Mouse (Mus musculus) testis, postnatal 14 days (tissue): ENCODE measurements around the gene Rrp12.
"Not testable (repeated sequence)": the region's sequence is repeated elsewhere in the genome, so short reads cannot be mapped to it uniquely, and the experiment has no call there.

ENCODE experiments used
- DNase-seq: peaks from one replicate; pipeline ENCODE4 v3.0.0; 2021; ENCODE audit warnings: low spot score

The Rrp12 gene

DNA sequence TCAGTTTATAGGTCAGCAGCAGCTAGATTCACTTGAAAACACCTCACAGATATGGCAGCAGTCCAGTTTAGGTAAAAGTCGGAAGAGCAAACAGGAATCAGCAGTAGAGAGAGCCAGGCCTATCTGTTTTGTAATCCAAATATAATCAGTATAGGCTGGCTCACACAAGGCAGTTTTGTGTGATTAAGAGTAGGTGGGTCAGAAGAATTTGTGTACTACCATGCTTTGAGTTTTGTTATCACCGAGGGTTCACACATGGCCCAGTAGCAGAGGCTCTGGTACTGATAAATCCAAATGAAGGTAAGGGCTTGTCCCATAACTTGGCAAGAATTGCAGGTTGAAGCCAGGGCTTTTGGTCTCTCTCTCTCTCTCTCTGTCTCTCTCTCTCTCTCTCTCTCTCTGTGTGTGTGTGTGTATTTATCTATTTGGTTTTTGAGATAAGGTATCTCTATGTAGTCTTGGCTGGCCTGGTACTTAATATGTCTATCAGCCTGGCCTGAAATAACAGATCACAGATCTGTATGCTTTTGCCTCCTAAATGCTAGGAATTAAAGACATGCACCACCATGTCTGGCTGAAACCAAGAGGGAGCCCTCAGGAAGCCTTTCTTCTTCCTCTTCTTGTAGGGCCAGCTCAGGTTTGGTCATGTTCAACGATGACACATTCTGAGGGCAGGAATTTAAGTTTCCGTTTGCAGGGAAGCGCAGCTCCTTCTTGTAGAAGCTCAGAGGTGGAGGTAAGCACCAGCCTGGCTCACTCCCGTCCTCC is 10.5 kb upstream of the Rrp12 start:
- no peak for DNase-seq

DNA sequence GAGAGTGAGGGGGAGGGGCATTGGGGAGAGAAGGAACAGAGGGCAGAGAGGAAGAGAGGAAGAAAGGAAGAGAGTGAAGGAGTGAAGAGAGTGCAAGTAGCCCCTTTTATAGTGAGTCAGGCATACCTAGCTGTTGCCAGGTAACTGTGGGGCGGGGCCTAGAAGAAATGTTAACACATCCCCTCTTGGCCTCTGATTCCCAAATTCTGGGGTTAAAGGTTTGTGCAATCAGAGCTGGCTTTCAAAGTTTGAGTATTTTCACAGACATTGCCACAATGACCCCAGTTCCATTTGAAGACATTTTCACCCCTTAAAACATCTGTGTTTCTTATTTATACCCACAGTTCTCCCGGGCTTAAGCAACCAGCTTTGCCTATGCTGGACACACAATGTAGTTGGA is 9.3 kb upstream of the Rrp12 start:
- DNase-seq = no peak

DNA sequence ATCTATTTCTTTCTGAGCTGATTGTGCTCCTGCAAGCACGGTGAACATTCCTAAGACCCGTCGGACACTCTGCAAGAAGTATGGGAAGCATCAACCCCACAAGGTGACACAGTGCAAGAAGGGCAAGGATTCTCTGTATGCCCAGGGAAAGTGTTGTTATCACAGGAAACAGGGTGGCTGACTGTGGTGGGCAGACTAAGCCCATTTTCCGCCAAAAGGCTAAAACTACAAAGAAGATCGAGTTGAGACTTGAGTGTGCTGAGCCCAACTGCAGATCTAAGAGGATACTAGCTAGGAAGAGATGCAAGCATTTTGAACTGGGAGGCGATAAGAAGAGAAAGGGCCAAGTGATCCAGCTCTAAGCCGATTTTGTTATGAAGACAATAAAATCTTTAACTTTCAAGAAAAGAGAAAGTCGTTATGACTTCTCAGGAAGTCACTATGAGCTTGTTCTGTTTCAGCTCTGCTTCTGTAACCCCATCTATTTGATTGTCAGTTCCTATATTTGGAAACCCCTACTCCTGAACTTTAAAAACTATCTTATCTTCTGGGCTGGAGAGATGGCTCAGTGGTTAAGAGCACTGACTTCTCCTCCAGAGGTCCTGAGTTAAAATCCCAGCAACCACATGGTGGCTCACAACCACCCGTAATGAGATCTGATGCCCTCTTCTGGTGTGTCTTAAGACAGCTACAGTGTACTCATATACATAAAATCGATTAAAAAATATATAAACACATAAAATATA is 7.0 kb upstream of the Rrp12 start:
- no peak for DNase-seq

DNA sequence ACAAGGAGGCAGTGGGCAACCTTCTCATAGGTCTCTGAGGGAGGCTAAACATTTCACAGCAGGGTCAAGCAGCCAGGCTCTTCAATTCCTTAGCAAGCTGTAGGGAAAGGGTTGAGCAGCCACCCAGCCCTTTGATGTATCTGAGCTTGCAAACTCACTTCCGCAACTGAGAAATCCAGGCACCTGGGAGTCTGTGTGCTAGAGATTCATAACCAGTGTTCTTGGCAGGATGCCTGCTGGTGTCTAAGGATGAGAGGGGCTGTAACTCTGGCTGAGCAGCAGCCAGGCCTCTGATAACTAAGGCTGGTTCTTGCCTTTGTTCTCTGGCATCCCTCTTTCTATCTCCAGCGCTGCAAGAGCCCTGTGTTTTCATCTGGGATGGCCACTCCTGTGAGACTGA is 5.7 kb upstream of the Rrp12 start:
- DNase-seq = no peak

DNA sequence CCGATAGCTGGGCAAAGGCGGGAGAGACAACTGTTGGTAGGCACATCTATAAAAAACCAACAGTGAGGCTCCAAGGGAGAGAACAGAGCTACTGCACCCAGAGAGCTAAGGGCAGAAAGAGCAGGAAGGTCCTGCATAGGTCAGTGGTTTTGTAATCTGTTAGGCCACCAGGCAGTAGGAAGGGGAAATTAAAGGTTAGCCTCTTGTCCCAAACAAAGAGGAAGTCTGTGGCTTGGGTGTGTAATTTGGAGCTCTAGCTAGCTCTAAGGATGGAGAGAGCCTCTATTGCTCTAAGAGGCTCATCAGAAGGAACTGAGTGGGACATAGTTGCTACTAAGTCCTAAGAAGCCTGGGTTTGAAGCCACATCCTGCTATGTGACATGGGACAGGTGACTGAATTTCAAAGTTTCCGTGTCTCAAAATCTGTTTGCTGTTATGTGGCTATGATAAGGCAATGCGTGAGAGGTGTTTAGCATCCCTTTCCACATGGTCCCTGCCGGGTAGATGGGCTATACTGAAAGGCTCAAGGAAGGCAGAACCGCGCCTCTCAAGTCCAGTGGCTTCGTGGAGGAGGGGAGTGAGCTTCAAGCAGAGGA is 4.6 kb upstream of the Rrp12 start:
- no peak for DNase-seq

DNA sequence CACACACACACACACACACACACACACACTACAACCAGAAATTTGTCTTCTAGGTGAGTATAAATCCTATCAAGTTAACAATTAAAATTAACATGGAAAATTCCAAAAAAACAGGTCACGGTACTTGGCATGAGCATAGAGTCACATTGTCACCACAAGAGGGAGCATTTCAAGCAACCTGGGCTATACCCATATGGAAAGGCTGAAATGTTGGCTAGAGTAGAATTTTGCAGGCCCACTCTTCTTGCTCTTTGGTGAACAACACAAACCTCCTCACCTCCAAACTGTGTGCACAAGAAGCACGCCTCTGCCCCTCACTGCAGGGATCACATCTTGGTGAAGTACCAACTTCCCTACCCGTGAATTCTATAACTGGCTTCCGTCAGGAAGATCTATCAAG is 2.9 kb upstream of the Rrp12 start:
- no peak for DNase-seq

- DNase-seq = no peak
Observed at GRCm38 (mm10) chr19:41896319-41896711, 342 bp upstream of the Rrp12 start.

DNA sequence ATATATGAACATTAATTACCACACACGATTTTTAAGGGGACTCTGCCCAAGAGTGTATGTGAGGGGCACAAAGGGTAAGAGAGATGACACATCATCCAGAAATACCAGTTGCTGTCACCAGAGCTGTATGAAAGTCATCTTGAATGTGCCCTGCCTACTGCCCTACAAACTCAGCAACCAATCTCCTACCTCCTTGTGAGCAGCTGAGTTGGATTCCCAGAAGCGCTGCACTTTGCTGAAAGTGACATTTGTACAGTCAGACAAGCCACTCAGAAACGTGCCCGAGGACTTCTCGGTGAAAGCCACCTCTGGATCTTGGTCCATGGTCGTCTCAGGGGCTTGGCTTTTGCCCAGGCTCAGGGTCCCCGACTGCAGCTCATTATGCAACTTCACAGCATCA is 1.0 kb downstream of the Rrp12 start:
- DNase-seq = no peak

- no peak for DNase-seq
Observed at GRCm38 (mm10) chr19:41888191-41888590, 7.8 kb downstream of the Rrp12 start.

GRCm38 (mm10) chr19:41883882-41884281 is 12.1 kb downstream of the Rrp12 start:
- no peak for DNase-seq

- no peak for DNase-seq
Observed at GRCm38 (mm10) chr19:41881842-41882241, 14.1 kb downstream of the Rrp12 start.

DNA sequence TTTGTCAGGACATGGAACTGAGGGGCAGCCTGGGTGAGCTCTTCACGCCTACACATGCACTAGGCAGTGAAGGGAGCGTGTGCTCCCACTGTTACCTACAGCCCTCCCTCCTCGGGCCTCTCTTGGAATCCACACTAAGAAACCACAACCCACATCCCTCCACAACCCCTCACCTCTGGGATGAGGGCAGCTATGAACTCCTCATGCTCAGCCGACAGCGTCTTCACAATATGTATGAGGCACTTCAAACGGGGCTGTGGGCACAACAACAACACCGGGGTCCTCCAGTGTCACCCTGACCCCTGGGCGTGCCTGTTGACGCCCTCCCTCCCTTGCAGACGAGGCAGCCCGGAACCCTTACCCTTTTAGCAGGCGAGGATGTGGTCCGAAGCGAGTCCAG is 21.6 kb downstream of the Rrp12 start:
- DNase-seq = no peak

DNA sequence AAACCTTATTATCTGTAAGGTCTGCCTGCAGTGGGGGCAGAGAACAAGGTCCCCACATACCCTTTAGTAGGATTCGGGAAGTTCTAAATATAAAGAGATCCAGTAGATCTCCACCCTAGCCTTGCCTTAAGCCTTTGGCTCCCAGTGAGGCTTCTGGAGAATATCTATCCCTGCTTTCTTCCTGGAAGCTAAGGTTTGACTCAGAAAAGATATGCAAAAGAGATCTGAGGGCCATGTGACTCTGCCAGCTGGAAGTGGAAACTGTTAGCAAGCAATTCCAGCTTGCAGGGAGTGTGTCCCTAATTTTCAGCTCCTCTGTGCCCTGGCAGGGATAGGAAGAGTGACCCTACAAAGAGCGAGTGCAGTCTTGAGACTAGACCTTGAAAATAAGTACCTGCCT is 23.7 kb downstream of the Rrp12 start:
- no peak for DNase-seq

GRCm38 (mm10) chr19:41869946-41870345 is 26.0 kb downstream of the Rrp12 start:
- not testable (repeated sequence) for DNase-seq

GRCm38 (mm10) chr19:41869296-41869695 is 26.7 kb downstream of the Rrp12 start:
- DNase-seq = no peak

DNA sequence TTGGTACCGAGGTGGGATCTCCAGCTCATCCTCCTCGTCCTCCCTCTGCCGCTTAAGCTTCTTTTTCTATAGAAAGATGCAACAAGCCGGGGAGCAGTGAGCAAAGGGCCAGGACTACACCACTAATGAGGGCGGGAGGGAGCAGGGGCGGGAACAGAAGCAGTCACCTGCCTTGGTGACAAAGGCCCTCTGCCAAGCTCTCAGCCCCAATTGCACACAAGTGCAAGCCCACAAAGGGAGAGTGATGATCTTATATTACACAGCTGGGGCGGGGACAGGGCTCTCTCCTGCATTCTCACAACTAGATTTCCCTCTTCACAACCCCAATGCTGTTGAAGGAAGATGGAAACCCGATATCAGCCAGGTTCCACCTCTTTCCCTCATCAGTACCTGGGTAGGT is 29.3 kb downstream of the Rrp12 start:
- DNase-seq = no peak

- no peak for DNase-seq
Observed at GRCm38 (mm10) chr19:41857816-41858310, 38.1 kb downstream of the Rrp12 start.

- DNase-seq = no peak
Observed at GRCm38 (mm10) chr19:41857086-41857762, 38.7 kb downstream of the Rrp12 start.

DNA sequence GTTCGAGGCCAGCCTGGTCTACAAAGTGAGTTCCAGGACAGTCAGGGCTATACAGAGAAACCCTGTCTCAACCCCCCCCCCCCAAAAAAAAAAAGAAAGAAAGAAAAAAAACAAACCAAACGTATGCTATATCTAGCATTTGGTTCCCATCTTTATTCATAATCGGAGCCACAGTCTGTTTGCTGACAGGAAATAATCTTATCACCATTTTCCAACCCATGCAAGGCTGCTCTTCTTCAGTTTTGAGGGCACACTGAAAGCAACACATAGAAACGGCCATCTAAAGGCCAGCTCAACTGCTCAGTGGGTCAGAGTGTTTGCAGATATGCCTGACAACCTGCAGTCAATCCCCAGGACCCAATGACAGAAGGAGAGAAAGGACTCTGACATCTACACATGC is 43.5 kb downstream of the Rrp12 start:
- DNase-seq = no peak

DNA sequence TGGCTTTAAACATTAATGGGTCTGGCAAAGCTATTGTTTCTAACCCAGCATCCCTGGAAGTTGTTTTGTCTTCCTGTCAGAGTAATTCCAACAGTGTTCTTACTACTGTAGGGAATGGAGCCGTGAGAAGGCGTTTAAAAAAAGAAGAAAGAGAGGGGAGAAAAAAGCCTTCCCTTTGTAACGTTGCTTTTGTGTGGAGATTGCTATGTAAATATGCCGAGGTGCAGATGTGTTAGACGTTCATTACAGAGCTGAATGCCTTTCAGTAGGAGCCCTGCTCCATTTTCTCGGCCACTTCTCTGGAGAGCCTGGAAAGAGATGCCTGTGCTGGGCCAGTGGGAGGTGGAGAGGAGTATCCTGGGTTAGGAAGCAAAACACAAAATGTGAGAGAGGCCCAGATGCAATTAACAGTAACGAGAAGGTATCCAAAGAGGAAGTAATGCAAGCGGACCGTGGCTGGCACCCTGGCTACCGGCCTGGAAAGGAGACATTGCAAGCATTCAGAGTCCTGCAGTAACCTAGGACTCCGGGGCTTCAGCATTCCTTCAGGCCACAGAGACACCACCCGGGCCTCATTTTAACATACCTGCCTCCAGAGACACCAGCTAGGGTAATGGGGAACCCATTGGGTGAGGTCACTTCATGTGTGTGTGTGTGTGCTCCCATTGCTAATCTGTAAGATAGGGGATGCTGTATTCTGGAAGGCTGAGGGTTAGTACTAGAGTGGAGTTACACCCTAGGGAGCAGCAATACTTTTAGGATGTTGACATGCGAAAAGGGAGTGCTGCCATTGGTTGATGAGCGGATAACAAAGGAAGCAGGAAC is 45.0 kb downstream of the Rrp12 start:
- DNase-seq = no peak

DNA sequence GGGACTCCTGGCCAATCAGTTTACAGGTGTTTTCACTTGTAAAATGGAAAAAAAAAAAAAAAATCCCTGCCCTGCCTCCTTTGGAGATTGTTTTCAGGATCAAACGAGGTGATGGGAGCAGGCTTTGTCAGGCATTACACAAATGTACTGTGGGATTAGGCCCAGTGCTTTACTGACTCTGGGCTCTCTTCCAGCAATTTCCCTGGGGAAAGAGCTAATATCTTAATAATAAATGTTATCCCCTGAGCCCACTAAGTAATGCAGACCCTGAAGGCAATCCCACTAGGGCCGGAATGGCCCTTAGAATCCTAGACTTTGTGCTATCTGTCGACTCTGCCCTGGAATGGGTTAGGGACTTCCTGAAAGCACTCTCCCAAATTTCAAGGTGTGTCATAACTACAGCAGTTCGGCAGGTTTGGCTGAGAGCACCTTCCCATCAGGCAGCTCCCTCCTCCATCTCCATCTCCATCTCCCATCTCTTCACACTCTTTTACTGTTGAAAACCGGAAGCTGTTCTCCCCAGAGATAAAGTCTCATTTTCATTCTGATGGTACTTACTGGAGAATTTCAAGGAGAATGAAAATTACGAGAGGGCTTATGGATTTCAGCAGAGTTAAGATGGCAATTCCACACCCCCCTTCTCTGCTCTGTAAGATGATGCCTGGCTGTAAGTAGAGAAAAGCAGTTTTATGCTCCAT is 45.8 kb downstream of the Rrp12 start:
- DNase-seq = no peak
